Mouse (Mus musculus): Measurements from ENCODE around the gene Plagl1. TPM values are rescaled to one million over a fixed set of nuclear protein-coding genes. Genes with fewer than 3 reads are reported as not detected.

Gene Plagl1
- polyA plus RNA-seq, 1 experiment from 2014 or later: 89.5 TPM

GRCm38 (mm10) chr10:13152811-13153364 lies 92.6 kb downstream of the Plagl1 start:
- Histone ChIP-seq H3K27ac (no peak overlapping the region), H3K9me3 (0 out of 2 replicates have a peak, but pooled peaks cover under 1% of the 10 kb centered on the region), H3K36me3 (replicated peaks) (no peaks in the 10 kb centered on the region), H3K4me3 (no peak overlapping the region), H3K4me1 (peaks cover 18% of the 10 kb centered on the region), H3K27me3 (ENCODE audit: poor library complexity, severe bottlenecking) (no peaks in the 10 kb centered on the region)
- DNase-seq (ENCODE audit: extremely low spot score, low spot score): peak; percentile 7
- WGBS: 90% methylated on average over 4 of the region's 4 CpGs

- peaks cover 4% of the 10 kb centered on the region; the same call in 1 of the 2 replicates for H3K9me3 ChIP-seq
- H3K4me1 ChIP-seq: peaks cover 15% of the 10 kb centered on the region
- no peak overlapping the region for H3K4me3 ChIP-seq
- peak overlapping the region; percentile 67; the same call in 1 of the 2 replicates for H3K27ac ChIP-seq
- no peak for DNase-seq (ENCODE audit: extremely low spot score, low spot score)
- no peaks in the 10 kb centered on the region for H3K27me3 ChIP-seq (ENCODE audit: poor library complexity, severe bottlenecking)
- H3K36me3 ChIP-seq (replicated peaks): no peaks in the 10 kb centered on the region
- 72% methylated on average over 5 of the region's 5 CpGs for WGBS
These were observed 95.1 kb downstream of the Plagl1 start for GRCm38 (mm10) chr10:13155377-13155776.

GRCm38 (mm10) chr10:13160913-13161312 lies 100.6 kb downstream of the Plagl1 start:
- 94% methylated on average over 4 of the region's 4 CpGs for WGBS
- H3K36me3 ChIP-seq (replicated peaks): no peaks in the 10 kb centered on the region
- H3K27ac ChIP-seq: no peak overlapping the region
- H3K4me3 ChIP-seq: no peak overlapping the region
- H3K27me3 ChIP-seq (ENCODE audit: poor library complexity, severe bottlenecking): no peaks in the 10 kb centered on the region
- no peaks in the 10 kb centered on the region; the same call in 1 of the 2 replicates for H3K4me1 ChIP-seq
- peaks cover 8% of the 10 kb centered on the region; the same call in 1 of the 2 replicates for H3K9me3 ChIP-seq
- no peak for DNase-seq (ENCODE audit: extremely low spot score, low spot score)

GRCm38 (mm10) chr10:13162031-13162430 lies 101.7 kb downstream of the Plagl1 start:
- no peak overlapping the region for H3K4me3 ChIP-seq
- 87% methylated on average over 4 of the region's 4 CpGs for WGBS
- DNase-seq (ENCODE audit: extremely low spot score, low spot score): no peak
- no peak overlapping the region for H3K27ac ChIP-seq
- no peaks in the 10 kb centered on the region for H3K4me1 ChIP-seq
- no peaks in the 10 kb centered on the region for H3K27me3 ChIP-seq (ENCODE audit: poor library complexity, severe bottlenecking)
- H3K9me3 ChIP-seq: peaks cover 8% of the 10 kb centered on the region; the same call in 1 of the 2 replicates
- H3K36me3 ChIP-seq (replicated peaks): no peaks in the 10 kb centered on the region

GRCm38 (mm10) chr10:13168461-13168860 lies 108.2 kb downstream of the Plagl1 start:
- DNase-seq (ENCODE audit: extremely low spot score, low spot score): no peak
- H3K4me3 ChIP-seq: no peak overlapping the region
- H3K27ac ChIP-seq: peak overlapping the region; percentile 58; the same call in 1 of the 2 replicates
- peaks cover 4% of the 10 kb centered on the region; the same call in 1 of the 2 replicates for H3K9me3 ChIP-seq
- H3K27me3 ChIP-seq (ENCODE audit: poor library complexity, severe bottlenecking): no peaks in the 10 kb centered on the region
- WGBS: 90% methylated on average over 5 of the region's 5 CpGs
- H3K36me3 ChIP-seq (replicated peaks): no peaks in the 10 kb centered on the region
- H3K4me1 ChIP-seq: peaks cover 37% of the 10 kb centered on the region

GRCm38 (mm10) chr10:13170739-13171448 lies 110.6 kb downstream of the Plagl1 start:
- WGBS: 64% methylated on average over 12 of the region's 12 CpGs

GRCm38 (mm10) chr10:13171461-13171860 lies 111.2 kb downstream of the Plagl1 start:
- H3K36me3 ChIP-seq (replicated peaks): peaks cover 9% of the 10 kb centered on the region
- no peaks in the 10 kb centered on the region for H3K27me3 ChIP-seq (ENCODE audit: poor library complexity, severe bottlenecking)
- no peak overlapping the region for H3K4me3 ChIP-seq
- WGBS: 68% methylated on average over 2 of the region's 2 CpGs
- H3K9me3 ChIP-seq: no peaks in the 10 kb centered on the region
- DNase-seq (ENCODE audit: extremely low spot score, low spot score): no peak
- peak overlapping the region; percentile 48; the same call in 1 of the 2 replicates for H3K27ac ChIP-seq
- H3K4me1 ChIP-seq: peaks cover 37% of the 10 kb centered on the region

More at GRCm38 (mm10) chr10:13170739-13171448, 110.6 kb downstream of the Plagl1 start:
- no peak for DNase-seq (ENCODE audit: extremely low spot score, low spot score)
- H3K9me3 ChIP-seq: no peaks in the 10 kb centered on the region
- H3K4me1 ChIP-seq: peaks cover 37% of the 10 kb centered on the region
- H3K36me3 ChIP-seq (replicated peaks): peaks cover 4% of the 10 kb centered on the region; the same call in 1 of the 2 replicates
- H3K27ac ChIP-seq: no peak overlapping the region
- H3K27me3 ChIP-seq (ENCODE audit: poor library complexity, severe bottlenecking): no peaks in the 10 kb centered on the region
- H3K4me3 ChIP-seq: no peak overlapping the region

- Histone ChIP-seq H3K4me1 (peaks cover 37% of the 10 kb centered on the region), H3K9me3 (no peaks in the 10 kb centered on the region), H3K27me3 (ENCODE audit: poor library complexity, severe bottlenecking) (no peaks in the 10 kb centered on the region), H3K36me3 (replicated peaks) (peaks cover 23% of the 10 kb centered on the region), H3K4me3 (no peak overlapping the region), H3K27ac (peak overlapping the region; percentile 49)
- DNase-seq (ENCODE audit: extremely low spot score, low spot score): no peak
- WGBS: 77% methylated on average over 10 of the region's 10 CpGs
These were observed 112.5 kb downstream of the Plagl1 start for GRCm38 (mm10) chr10:13172798-13173221.

GRCm38 (mm10) chr10:13175866-13176265 lies 115.6 kb downstream of the Plagl1 start:
- H3K4me3 ChIP-seq: no peak overlapping the region
- 96% methylated on average over 7 of the region's 7 CpGs for WGBS
- no peak for DNase-seq (ENCODE audit: extremely low spot score, low spot score)
- no peaks in the 10 kb centered on the region for H3K27me3 ChIP-seq (ENCODE audit: poor library complexity, severe bottlenecking)
- H3K27ac ChIP-seq: no peak overlapping the region
- H3K36me3 ChIP-seq (replicated peaks): peaks cover 54% of the 10 kb centered on the region
- H3K4me1 ChIP-seq: peaks cover 15% of the 10 kb centered on the region
- no peaks in the 10 kb centered on the region for H3K9me3 ChIP-seq

- H3K4me1 ChIP-seq: 0 out of 2 replicates have a peak, but pooled peaks cover under 1% of the 10 kb centered on the region
- H3K9me3 ChIP-seq: no peaks in the 10 kb centered on the region
- H3K27ac ChIP-seq: no peak within 1 kb of the TSS
- WGBS: 85% methylated on average over 7 of the region's 7 CpGs
- peaks cover 75% of the 10 kb centered on the region for H3K36me3 ChIP-seq (replicated peaks)
- no peak for DNase-seq (ENCODE audit: extremely low spot score, low spot score)
- no peaks in the 10 kb centered on the region for H3K27me3 ChIP-seq (ENCODE audit: poor library complexity, severe bottlenecking)
- H3K4me3 ChIP-seq: no peak within 1 kb of the TSS
These were observed 117.8 kb downstream of the Plagl1 start, which contains the start of gene Zc2hc1b for GRCm38 (mm10) chr10:13177973-13178624. Gene Zc2hc1b (minus strand): TSS chr10:13178023.

GRCm38 (mm10) chr10:13180211-13180610 lies 119.9 kb downstream of the Plagl1 start:
- H3K27me3 ChIP-seq (ENCODE audit: poor library complexity, severe bottlenecking): no peaks in the 10 kb centered on the region
- H3K4me3 ChIP-seq: no peak overlapping the region
- 96% methylated on average over 7 of the region's 7 CpGs for WGBS
- H3K4me1 ChIP-seq: no peaks in the 10 kb centered on the region
- H3K36me3 ChIP-seq (replicated peaks): peaks cover 92% of the 10 kb centered on the region
- no peaks in the 10 kb centered on the region for H3K9me3 ChIP-seq
- H3K27ac ChIP-seq: no peak overlapping the region
- DNase-seq (ENCODE audit: extremely low spot score, low spot score): no peak

Measured in forebrain, embryonic 10.5 days (tissue).